Mouse (Mus musculus) adrenal gland, adult 2 months (tissue): ENCODE data around the gene Usp53. TPM values are rescaled to one million over a fixed set of nuclear protein-coding genes. Genes with fewer than 3 reads are reported as not detected.

Experiments
- DNase-seq: peaks from one replicate; pipeline ENCODE4 v3.0.0; 2021
- microRNA-seq, 2 experiments: library from miRNA; unstranded; fragments of <30 nt; microRNA quantifications; one replicate each; pipeline ENCODE4 v1.2.0; 2021
- polyA plus RNA-seq: library from polyadenylated mRNA; depleted of rRNA; stranded (reverse); fragments of >200 nt; gene quantifications from 2 replicates; pipeline ENCODE4 v1.2.3, GENCODE M21; 2012; rRNA removed
- total RNA-seq, 2 experiments: library from RNA; stranded (reverse); gene quantifications; 2 replicates each; pipeline ENCODE4 v1.2.3; 2021

Gene Usp53
- total and polyA plus RNA-seq, 3 experiments = 3.3 to 27.5 (median 26.1) TPM

DNA sequence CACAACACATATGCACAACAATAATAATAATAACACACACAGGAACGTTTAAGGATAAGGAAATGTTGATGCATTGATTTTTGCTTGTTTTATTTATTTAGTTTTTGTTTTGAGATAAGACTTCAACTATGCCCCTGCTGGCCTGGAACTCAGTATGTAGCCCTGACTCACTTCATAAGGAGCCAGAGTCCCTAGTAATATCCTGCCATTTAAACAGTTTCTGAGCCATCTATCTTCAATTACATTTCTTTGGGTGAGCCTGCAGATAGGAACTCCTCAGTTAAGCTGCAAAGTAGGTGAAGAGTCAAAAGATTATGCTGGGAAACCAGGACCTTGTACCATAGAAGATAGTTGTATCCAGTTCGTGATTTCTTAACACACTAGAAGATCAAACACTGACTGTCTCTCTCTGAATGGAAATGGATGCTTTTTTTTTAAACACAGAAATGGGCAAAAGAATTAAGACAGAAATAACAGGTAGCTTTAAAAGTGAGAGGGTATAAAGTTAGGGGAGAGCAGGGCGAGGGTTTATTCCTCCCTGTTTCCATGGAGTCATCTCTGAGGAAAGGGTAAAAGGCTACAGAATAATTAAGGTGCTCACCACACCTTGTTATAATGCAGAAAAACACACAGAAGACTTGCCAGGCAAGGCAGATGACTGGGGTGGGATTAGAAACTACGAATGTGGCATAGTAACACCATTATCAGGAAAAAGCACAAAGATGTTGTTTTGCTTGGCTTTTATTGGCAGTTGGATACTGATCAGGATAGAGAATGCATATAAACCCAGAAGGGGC lies 96.6 kb downstream of the Usp53 start:
- DNase-seq = no peak

Small RNA genes within 50 kb of the gene (microRNA-seq; reads per million reads assigned to microRNA genes)
- gene Gm22066 = 0 reads per million in 2 experiments

Other genes with a start within 250 kb of the Usp53 start
- not detected for gene Fabp2, start 89.4 kb downstream of the Usp53 start, total RNA-seq
- gene Fabp2, start 89.4 kb downstream of the Usp53 start, polyA plus RNA-seq = not detected in 2 replicates
- gene Gm10959, start 65.2 kb downstream of the Usp53 start, total RNA-seq = not detected
- not detected in 2 replicates for gene Gm10959, start 65.2 kb downstream of the Usp53 start, polyA plus RNA-seq
- 10 to 100 TPM; 46.0 to 59.0 TPM for gene 1810037I17Rik, start 60.3 kb downstream of the Usp53 start, total RNA-seq
- 17.1 and 18.3 TPM in 2 replicates for gene 1810037I17Rik, start 60.3 kb downstream of the Usp53 start, polyA plus RNA-seq
- under 1 TPM in 1 of 2 experiments, not detected in 1; 0.41 TPM for gene Myoz2, start 50.5 kb upstream of the Usp53 start, total RNA-seq
- not detected in 2 replicates for gene Myoz2, start 50.5 kb upstream of the Usp53 start, polyA plus RNA-seq